Mouse (Mus musculus) forebrain, embryonic 16.5 days (tissue): ENCODE measurements at regions not wholly inside any gene's neighbourhood (a gene's known extent, or its start where the extent isn't known, plus 50 kb on each side); places are given as distances from the start of the nearest gene placed in this dataset.

Experiments used
- ATAC-seq: fragments of 200-750 bp; cut with Nextera tagmentation; 2 replicates; pipeline ENCODE4 v1.8.0; 2017; ENCODE audit warnings: mild to moderate bottlenecking, moderate library complexity
- H3K27ac ChIP-seq: fragments of 300-500 bp; sonication (generic); 2 replicates; pipeline ENCODE4 v1.5.1; 2014; ENCODE audit warnings: low read length, control low read depth
- H3K27me3 ChIP-seq: fragments of 300-500 bp; sonication (generic); replicated peaks from 2 replicates; pipeline ENCODE4 v1.6.1; 2014; ENCODE audit warnings: low read length; ENCODE audit not compliant: control insufficient read depth, insufficient read depth
- H3K36me3 ChIP-seq: fragments of 300-500 bp; sonication (generic); 2 replicates; pipeline ENCODE4 v1.6.1; 2014; ENCODE audit not compliant: control insufficient read depth, insufficient read depth
- H3K4me1 ChIP-seq: fragments of 300-500 bp; sonication (generic); replicated peaks from 2 replicates; pipeline ENCODE4 v1.6.1; 2014; ENCODE audit warnings: low read length; ENCODE audit not compliant: control insufficient read depth, insufficient read depth
- H3K4me2 ChIP-seq: fragments of 300-500 bp; sonication (generic); 2 replicates; pipeline ENCODE4 v1.6.1; 2014; ENCODE audit warnings: mild to moderate bottlenecking, low read length, control low read depth
- H3K4me3 ChIP-seq: fragments of 300-500 bp; sonication (generic); replicated peaks from 2 replicates; pipeline ENCODE4 v1.5.1; 2014; ENCODE audit warnings: mild to moderate bottlenecking, low read length, control low read depth
- H3K9ac ChIP-seq: fragments of 300-500 bp; sonication (generic); replicated peaks from 2 replicates; pipeline ENCODE4 v1.6.1; 2014; ENCODE audit warnings: low read depth, low read length, control low read depth
- H3K9me3 ChIP-seq: fragments of 300-500 bp; sonication (generic); 2 replicates; pipeline ENCODE4 v1.6.1; 2016; ENCODE audit warnings: low read length; ENCODE audit not compliant: control insufficient read depth
- WGBS: fragments of 180-500 bp; shearing (Covaris S2); extraction: QIAGEN DNeasy Blood & Tissue Kit; methylation state at CpG from one replicate; pipeline ENCODE4 v1.1.7; 2014; 5-methylcytosine and 5-hydroxymethylcytosine counted together

DNA sequence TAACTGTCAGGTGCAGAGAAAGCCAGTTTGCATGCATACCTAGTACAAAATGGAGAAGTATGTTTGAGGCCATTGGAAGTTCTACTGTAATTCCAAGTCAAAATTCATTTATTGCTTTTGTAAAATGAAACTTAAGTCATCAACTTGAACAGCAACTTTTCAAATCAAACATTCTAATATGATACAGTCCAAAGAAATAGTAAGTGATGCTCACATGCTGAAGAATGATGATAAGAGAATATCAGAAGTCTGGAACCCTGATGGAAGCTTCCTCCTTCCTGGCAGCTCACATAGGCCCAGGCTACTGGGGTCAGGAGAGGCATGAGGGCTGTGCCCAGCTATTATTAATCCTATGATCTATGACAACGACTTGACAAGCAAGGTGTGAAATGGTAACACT is 64.1 kb upstream of the Slc38a2 start:
- Histone ChIP-seq H3K4me2 (no peak overlapping the region), H3K9me3 (no peaks in the 10 kb centered on the region), H3K27me3 (no peaks in the 10 kb centered on the region), H3K9ac (no peak overlapping the region), H3K4me1 (0 out of 2 replicates have a peak, but pooled peaks cover 2% of the 10 kb centered on the region), H3K4me3 (no peak overlapping the region), H3K36me3 (no peaks in the 10 kb centered on the region), H3K27ac (no peak overlapping the region)
- ATAC-seq, result no peak
- 83% methylated on average over 1 of the region's 1 CpGs for WGBS

- H3K9me3 ChIP-seq, result no peaks in the 10 kb centered on the region
- no peak overlapping the region for H3K9ac ChIP-seq
- H3K36me3 ChIP-seq, result no peaks in the 10 kb centered on the region
- no peak for ATAC-seq
- no peak overlapping the region for H3K4me3 ChIP-seq
- H3K4me1 ChIP-seq, result 0 out of 2 replicates have a peak, but pooled peaks cover 7% of the 10 kb centered on the region
- 18% methylated on average over 13 of the region's 13 CpGs for WGBS
- H3K27ac ChIP-seq, result no peak overlapping the region
- H3K27me3 ChIP-seq, result no peaks in the 10 kb centered on the region
- H3K4me2 ChIP-seq, result no peak overlapping the region
Measured at GRCm38 (mm10) chr15:96759078-96759995, 59.8 kb upstream of the Slc38a2 start.

DNA sequence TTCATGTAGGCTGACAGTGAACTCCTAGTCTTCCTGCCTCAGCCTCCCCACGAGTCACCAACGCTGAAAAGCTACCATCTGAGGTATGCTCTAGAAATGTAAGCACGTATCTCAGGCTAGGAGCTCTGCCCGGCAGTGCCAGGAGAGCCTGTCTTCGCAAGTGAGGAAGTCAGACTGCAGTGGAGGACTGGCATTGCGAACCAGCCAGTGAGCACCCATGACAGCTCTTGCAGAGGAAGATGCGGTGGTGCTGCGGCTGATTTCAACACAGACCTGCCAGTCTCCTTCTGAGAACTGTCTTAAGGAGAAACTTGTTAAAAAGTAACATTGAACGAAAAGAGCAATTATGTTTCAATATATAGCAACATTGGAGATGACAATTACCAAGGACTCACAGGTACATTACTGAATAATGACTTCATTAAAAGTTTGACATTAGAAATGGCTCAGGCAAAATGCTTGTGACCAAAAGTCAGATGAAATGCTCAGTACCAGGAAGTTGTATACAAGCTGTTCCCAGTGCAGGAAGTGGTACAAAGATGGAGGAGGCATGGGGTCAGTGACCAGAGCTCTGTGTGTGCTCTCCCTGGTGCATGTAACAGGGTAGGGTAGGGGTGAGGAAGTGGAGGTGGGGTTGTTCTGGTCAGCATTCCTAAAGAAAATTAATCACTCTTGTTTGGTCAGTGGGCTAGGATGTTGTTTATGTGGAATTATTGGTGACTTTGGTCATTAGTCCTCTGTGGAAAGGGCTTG is 58.1 kb upstream of the Slc38a2 start:
- H3K27ac ChIP-seq, result no peak overlapping the region
- no peaks in the 10 kb centered on the region for H3K27me3 ChIP-seq
- no peaks in the 10 kb centered on the region for H3K36me3 ChIP-seq
- no peak overlapping the region for H3K4me3 ChIP-seq
- 0 out of 2 replicates have a peak, but pooled peaks cover 7% of the 10 kb centered on the region for H3K4me1 ChIP-seq
- no peak overlapping the region for H3K4me2 ChIP-seq
- ATAC-seq, result no peak
- WGBS, result 90% methylated on average over 9 of the region's 9 CpGs
- no peaks in the 10 kb centered on the region for H3K9me3 ChIP-seq
- no peak overlapping the region for H3K9ac ChIP-seq

GRCm38 (mm10) chr15:96756456-96756855 is 56.9 kb upstream of the Slc38a2 start:
- Histone ChIP-seq H3K36me3 (no peaks in the 10 kb centered on the region), H3K27ac (no peak overlapping the region), H3K4me1 (0 out of 2 replicates have a peak, but pooled peaks cover 7% of the 10 kb centered on the region), H3K27me3 (no peaks in the 10 kb centered on the region), H3K9me3 (no peaks in the 10 kb centered on the region), H3K4me3 (no peak overlapping the region), H3K4me2 (no peak overlapping the region), H3K9ac (no peak overlapping the region)
- no peak for ATAC-seq
- 69% methylated on average over 7 of the region's 7 CpGs for WGBS

DNA sequence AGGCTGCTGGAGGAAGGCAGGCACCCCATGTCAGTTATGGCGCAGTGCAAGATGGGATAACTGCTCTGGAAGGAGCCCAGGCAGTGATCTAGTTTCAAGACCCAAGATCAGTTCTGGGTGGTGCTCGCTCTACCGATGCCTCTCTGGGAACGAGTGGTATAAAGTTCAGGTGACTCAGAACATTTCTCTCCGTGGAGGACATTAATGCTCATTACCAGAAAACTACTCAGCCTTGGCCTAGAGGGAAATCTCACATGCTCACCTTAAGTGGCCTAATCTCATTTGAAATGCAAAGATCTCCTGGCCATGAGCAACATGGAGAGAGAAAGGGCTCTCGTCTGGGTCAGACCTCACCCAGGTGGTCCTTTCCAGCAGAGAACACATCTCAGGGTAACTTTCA is 56.4 kb upstream of the Slc38a2 start:
- no peak overlapping the region for H3K4me3 ChIP-seq
- H3K27ac ChIP-seq, result no peak overlapping the region
- ATAC-seq, result no peak
- H3K4me2 ChIP-seq, result no peak overlapping the region
- no peaks in the 10 kb centered on the region for H3K27me3 ChIP-seq
- no peak overlapping the region for H3K9ac ChIP-seq
- WGBS, result 78% methylated on average over 6 of the region's 6 CpGs
- no peaks in the 10 kb centered on the region for H3K36me3 ChIP-seq
- H3K4me1 ChIP-seq, result 0 out of 2 replicates have a peak, but pooled peaks cover 7% of the 10 kb centered on the region
- H3K9me3 ChIP-seq, result no peaks in the 10 kb centered on the region

GRCm38 (mm10) chr15:96755322-96755942 is 55.9 kb upstream of the Slc38a2 start:
- H3K9ac ChIP-seq, result no peak overlapping the region
- no peak overlapping the region for H3K4me3 ChIP-seq
- WGBS, result 86% methylated on average over 13 of the region's 13 CpGs
- no peaks in the 10 kb centered on the region for H3K36me3 ChIP-seq
- H3K27ac ChIP-seq, result no peak overlapping the region
- H3K27me3 ChIP-seq, result no peaks in the 10 kb centered on the region
- no peaks in the 10 kb centered on the region for H3K9me3 ChIP-seq
- ATAC-seq, result no peak
- H3K4me2 ChIP-seq, result no peak overlapping the region
- 0 out of 2 replicates have a peak, but pooled peaks cover 7% of the 10 kb centered on the region for H3K4me1 ChIP-seq

DNA sequence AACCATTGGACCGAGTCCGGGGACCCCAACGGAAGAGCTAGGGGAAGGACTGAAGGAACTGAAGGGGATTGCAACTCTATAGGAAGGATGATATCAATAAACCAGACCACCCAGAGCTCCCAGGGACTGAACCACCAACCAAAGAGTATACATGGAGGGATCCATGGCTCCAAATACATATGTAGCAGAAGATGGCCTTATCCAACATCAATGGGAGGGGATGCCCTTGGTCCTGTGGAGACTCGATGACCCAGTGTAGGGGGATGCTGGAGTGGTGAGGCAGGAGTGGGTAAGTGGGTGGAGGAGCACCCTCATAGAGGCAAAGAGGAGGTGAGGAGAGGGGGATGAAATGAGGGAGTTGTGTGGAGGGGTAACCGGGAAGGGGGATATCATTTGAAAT is 54.5 kb upstream of the Slc38a2 start:
- Histone ChIP-seq H3K4me2 (no peak overlapping the region), H3K27ac (no peak overlapping the region), H3K27me3 (no peaks in the 10 kb centered on the region), H3K4me1 (peaks cover 11% of the 10 kb centered on the region), H3K4me3 (no peak overlapping the region), H3K36me3 (no peaks in the 10 kb centered on the region), H3K9me3 (no peaks in the 10 kb centered on the region), H3K9ac (no peak overlapping the region)
- no peak for ATAC-seq
- 94% methylated on average over 5 of the region's 5 CpGs for WGBS

- Histone ChIP-seq H3K27ac (no peak overlapping the region), H3K9ac (no peak overlapping the region), H3K9me3 (no peaks in the 10 kb centered on the region), H3K36me3 (no peaks in the 10 kb centered on the region), H3K4me3 (no peak overlapping the region), H3K4me2 (no peak overlapping the region), H3K4me1 (peaks cover 14% of the 10 kb centered on the region), H3K27me3 (no peaks in the 10 kb centered on the region)
- 92% methylated on average over 8 of the region's 8 CpGs for WGBS
- ATAC-seq, result no peak
Measured at GRCm38 (mm10) chr15:96752719-96753118, 53.2 kb upstream of the Slc38a2 start.

DNA sequence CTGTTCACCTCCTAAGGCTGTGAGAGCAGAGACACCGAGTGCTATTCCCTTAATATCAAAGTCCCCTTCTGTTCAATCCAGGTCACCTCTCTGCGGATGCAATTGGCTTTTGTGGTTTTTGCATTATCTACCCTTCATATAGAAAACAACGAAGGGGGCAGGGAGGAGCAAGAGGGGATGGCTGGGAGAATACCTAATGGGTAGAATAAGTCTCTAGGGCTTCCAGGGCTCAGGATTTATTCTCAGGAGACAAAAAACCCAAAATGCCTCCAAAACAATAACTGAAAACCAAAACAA is 52.5 kb upstream of the Slc38a2 start:
- Histone ChIP-seq H3K9me3 (no peaks in the 10 kb centered on the region), H3K27me3 (no peaks in the 10 kb centered on the region), H3K36me3 (no peaks in the 10 kb centered on the region), H3K9ac (no peak overlapping the region), H3K4me2 (no peak overlapping the region), H3K4me1 (peaks cover 14% of the 10 kb centered on the region), H3K27ac (no peak overlapping the region), H3K4me3 (no peak overlapping the region)
- 80% methylated on average over 3 of the region's 3 CpGs for WGBS
- ATAC-seq, result no peak
